Mouse (Mus musculus) MEL-GATA-1-ER (cell line): ENCODE data around the gene Ern1.

ENCODE experiments used
- DNase-seq: peaks from one replicate; pipeline ENCODE4 v3.0.0-alpha.2; 2012; ENCODE audit warnings: low read depth; ENCODE audit errors: extremely low read depth

Gene Ern1

GRCm38 (mm10) chr11:106351941-106352340, 135.7 kb downstream of the Ern1 start:
- DNase-seq, result no peak

- DNase-seq, result no peak
Observed at GRCm38 (mm10) chr11:106351253-106351652, 136.4 kb downstream of the Ern1 start.

- DNase-seq, result no peak
Observed at GRCm38 (mm10) chr11:106350853-106351252, 136.8 kb downstream of the Ern1 start.

GRCm38 (mm10) chr11:106349772-106350171, 137.9 kb downstream of the Ern1 start:
- DNase-seq, result no peak

- DNase-seq, result no peak
Observed at GRCm38 (mm10) chr11:106344910-106345309, 142.7 kb downstream of the Ern1 start.
